Mouse (Mus musculus) CD8-positive naive resting alpha-beta T cell, adult 2 months (primary cell): ENCODE results near the gene Smg6.
A peak's percentile ranks its signal among the peaks of the same experiment; 100 is the strongest.

Experiments used
- DNase-seq, 2 experiments: peaks; one replicate each; pipeline ENCODE4 v3.0.0; 2022; ENCODE audit warnings: low read depth in 2 of 2, low spot score in 2 of 2

Smg6 gene

GRCm38 (mm10) chr11:75184986-75185385 lies 259.4 kb downstream of the Smg6 start:
- DNase-seq, result no peak

- no peak for DNase-seq
Measured at GRCm38 (mm10) chr11:75189713-75190370, 264.2 kb downstream of the Smg6 start.

GRCm38 (mm10) chr11:75190371-75190724 lies 264.7 kb downstream of the Smg6 start:
- peak; percentile 65 to 71 for DNase-seq

GRCm38 (mm10) chr11:75190905-75191441 lies 265.4 kb downstream of the Smg6 start, which contains the start of gene Dph1:
Gene Dph1, minus strand, starts transcription at chr11:75191241.
- DNase-seq, result no peak

GRCm38 (mm10) chr11:75191841-75192240 lies 266.2 kb downstream of the Smg6 start:
- DNase-seq, result no peak

GRCm38 (mm10) chr11:75192336-75193214 lies 267.0 kb downstream of the Smg6 start:
- DNase-seq, result peak; percentile 54 to 73

- DNase-seq, result peak; percentile 52 to 72
Measured at GRCm38 (mm10) chr11:75193256-75194071, 267.8 kb downstream of the Smg6 start, which contains the start of gene Rtn4rl1. Gene Rtn4rl1, plus strand, starts transcription at chr11:75193783.

GRCm38 (mm10) chr11:75194121-75194849 lies 268.7 kb downstream of the Smg6 start:
- no peak for DNase-seq

GRCm38 (mm10) chr11:75194850-75195461 lies 269.3 kb downstream of the Smg6 start:
- DNase-seq, result no peak

GRCm38 (mm10) chr11:75196131-75196530 lies 270.5 kb downstream of the Smg6 start:
- DNase-seq, result no peak

GRCm38 (mm10) chr11:75197956-75198355 lies 272.3 kb downstream of the Smg6 start:
- no peak for DNase-seq

GRCm38 (mm10) chr11:75198792-75199191 lies 273.2 kb downstream of the Smg6 start:
- no peak for DNase-seq

GRCm38 (mm10) chr11:75199951-75200350 lies 274.3 kb downstream of the Smg6 start:
- no peak for DNase-seq

- no peak for DNase-seq
Measured at GRCm38 (mm10) chr11:75200935-75201334, 275.3 kb downstream of the Smg6 start.

- DNase-seq, result no peak
Measured at GRCm38 (mm10) chr11:75201721-75202120, 276.1 kb downstream of the Smg6 start.

GRCm38 (mm10) chr11:75203926-75204325 lies 278.3 kb downstream of the Smg6 start:
- DNase-seq, result no peak

- no peak for DNase-seq
Measured at GRCm38 (mm10) chr11:75204472-75204871, 278.8 kb downstream of the Smg6 start.

- DNase-seq, result no peak
Measured at GRCm38 (mm10) chr11:75206347-75206746, 280.7 kb downstream of the Smg6 start.

- no peak for DNase-seq
Measured at GRCm38 (mm10) chr11:75209363-75209762, 283.7 kb downstream of the Smg6 start.

GRCm38 (mm10) chr11:75210093-75210492 lies 284.5 kb downstream of the Smg6 start:
- DNase-seq, result no peak
